In genomic region chr6:98796666-98797065, GRCm38 (mm10) we compare ENCODE assay signal across 26 mouse cellular contexts.
DNase-seq lines count a peak whose midpoint lies in the region; ATAC-seq and TF ChIP-seq lines count a peak whose summit lies in the region.
"Had no signal": no experiment of that assay in that cellular context is flagged by ENCODE, and none has a peak within 500 bp of the region (broad histone marks: within the 10 kb centered on the region; RNA-seq: fewer than 3 reads in every experiment).

No protein-coding gene starts in this region.

- no peaks in the 10 kb centered on the region for H3K36me3 ChIP-seq in lung, embryonic 14.5 days (ENCODE audit: insufficient read depth)
- H3K36me3 ChIP-seq in lung, postnatal 0 days (ENCODE audit: insufficient read depth, low read length), result no peaks in the 10 kb centered on the region
- H3K36me3 ChIP-seq in forebrain, embryonic 15.5 days, result no peaks in the 10 kb centered on the region
- H3K36me3 ChIP-seq: embryonic facial prominence, embryonic 10.5 days; embryonic facial prominence, embryonic 13.5 days; forebrain, embryonic 12.5 days; heart, embryonic 10.5 days; heart, embryonic 13.5 days had no signal

- TF ChIP-seq POLR2A in lung, adult 2 months (IDR thresholded peaks at IDR 0.05; ENCODE audit: borderline replicate concordance, extremely low read depth, low read depth, low read length), result no peak

- H3K4me3 ChIP-seq in lung, embryonic 14.5 days (ENCODE audit: low read depth, low read length), result no peak overlapping the region
- no peak overlapping the region for H3K4me3 ChIP-seq in lung, adult 2 months (replicated peaks; ENCODE audit: extremely low read depth, low read depth, low read length)
- no peak overlapping the region for H3K4me3 ChIP-seq in lung, postnatal 0 days (ENCODE audit: low read depth, low read length)
- H3K4me3 ChIP-seq in forebrain, embryonic 15.5 days, result no peak overlapping the region
- no peak overlapping the region for H3K4me3 ChIP-seq in gastrocnemius, adult 2 months
- H3K4me3 ChIP-seq: embryonic facial prominence, embryonic 10.5 days; embryonic facial prominence, embryonic 13.5 days; erythroblast, embryonic 14.5 days; forebrain, embryonic 12.5 days; heart, adult 2 months; heart, embryonic 10.5 days; heart, embryonic 13.5 days had no signal

- 16% methylated on average over 4 of the region's 4 CpGs for WGBS in lung, embryonic 14.5 days
- 22% methylated on average over 4 of the region's 4 CpGs for WGBS in lung, adult 2 months
- WGBS in lung, postnatal 0 days, result 14% methylated on average over 4 of the region's 4 CpGs
- 72% methylated on average over 4 of the region's 4 CpGs for WGBS in forebrain, embryonic 15.5 days

- TF ChIP-seq CTCF in lung, embryonic 14.5 days (IDR thresholded peaks at IDR 0.05; ENCODE audit: low read depth), result no peak
- no peak for TF ChIP-seq CTCF in lung, adult 2 months (IDR thresholded peaks at IDR 0.05; ENCODE audit: insufficient read depth, low read length)
- no peak for TF ChIP-seq CTCF in lung, postnatal 0 days (IDR thresholded peaks at IDR 0.05)
- TF ChIP-seq CTCF in gastrocnemius, adult 2 months (IDR thresholded peaks at IDR 0.05), result no peak

- peaks cover 6% of the 10 kb centered on the region; the same call in 1 of the 2 replicates for H3K4me1 ChIP-seq in lung, embryonic 14.5 days (ENCODE audit: insufficient read depth)
- H3K4me1 ChIP-seq in lung, adult 2 months (ENCODE audit: control insufficient read depth, insufficient read depth, low read length), result peaks cover 3% of the 10 kb centered on the region; the same call in 1 of the 2 replicates
- H3K4me1 ChIP-seq in lung, postnatal 0 days (ENCODE audit: insufficient read depth, low read depth, low read length), result no peaks in the 10 kb centered on the region
- H3K4me1 ChIP-seq in forebrain, embryonic 15.5 days, result peaks cover 3% of the 10 kb centered on the region; the same call in 1 of the 2 replicates
- H3K4me1 ChIP-seq: forebrain, embryonic 12.5 days had no signal

- ATAC-seq in lung, embryonic 14.5 days (ENCODE audit: insufficient read depth), result no peak
- peak; percentile 69 for ATAC-seq in lung, postnatal 0 days
- ATAC-seq in forebrain, embryonic 15.5 days (replicated peaks), result no peak
- ATAC-seq: forebrain, embryonic 16.5 days; hindbrain, postnatal 0 days; inflammation-experienced regulatory T-cells, adult 6 months had no signal

- intact Hi-C loops in gastrocnemius, adult 2 months (cut with DNase I), result no loop called here

- no peak for TF ChIP-seq EP300 in lung, postnatal 0 days (IDR thresholded peaks at IDR 0.05)

- H3K27ac ChIP-seq in lung, embryonic 14.5 days (ENCODE audit: low read depth), result no peak overlapping the region
- no peak overlapping the region for H3K27ac ChIP-seq in lung, postnatal 0 days (ENCODE audit: low read length)
- no peak overlapping the region for H3K27ac ChIP-seq in forebrain, embryonic 15.5 days (replicated peaks)
- no peak overlapping the region for H3K27ac ChIP-seq in gastrocnemius, adult 2 months
- H3K27ac ChIP-seq: embryonic facial prominence, embryonic 10.5 days; embryonic facial prominence, embryonic 13.5 days; forebrain, embryonic 12.5 days; heart, adult 2 months; hindbrain, embryonic 14.5 days; hindbrain, postnatal 0 days had no signal

- peak; percentile 42 for DNase-seq in lung, embryonic 14.5 days
- no peak for DNase-seq in lung, adult 2 months
- peak; percentile 56 for DNase-seq in lung, postnatal 0 days (ENCODE audit: low spot score)
- peak; percentile 30 for DNase-seq in lung, postnatal 25 days (ENCODE audit: low spot score)
- no peak for DNase-seq in gastrocnemius, adult 2 months
- no peak for DNase-seq in adrenal gland, postnatal 36 days
- DNase-seq: adrenal gland, postnatal 10 days; cerebellum, adult 11-12 months; cerebellum, adult 8-10 months; cerebellum, postnatal 10 days; cerebellum, postnatal 36 days; embryo, embryonic 11 days; gastrocnemius, postnatal 14 days; heart, adult 2 months; heart, postnatal 14 days had no signal

- no peaks in the 10 kb centered on the region for H3K27me3 ChIP-seq in lung, embryonic 14.5 days (ENCODE audit: insufficient read depth, low read length)
- H3K27me3 ChIP-seq in lung, postnatal 0 days (replicated peaks; ENCODE audit: insufficient read depth, low read length), result no peaks in the 10 kb centered on the region
- no peaks in the 10 kb centered on the region for H3K27me3 ChIP-seq in forebrain, embryonic 15.5 days
- H3K27me3 ChIP-seq: embryonic facial prominence, embryonic 13.5 days; heart, embryonic 13.5 days had no signal

- no peak overlapping the region for H3K9ac ChIP-seq in lung, embryonic 14.5 days
- no peak overlapping the region for H3K9ac ChIP-seq in lung, postnatal 0 days (replicated peaks; ENCODE audit: low read depth)
- no peak overlapping the region for H3K9ac ChIP-seq in forebrain, embryonic 15.5 days (replicated peaks)
- H3K9ac ChIP-seq: embryonic facial prominence, embryonic 13.5 days; forebrain, embryonic 12.5 days; heart, embryonic 13.5 days; hindbrain, embryonic 14.5 days had no signal

- no peaks in the 10 kb centered on the region for H3K9me3 ChIP-seq in lung, embryonic 14.5 days (ENCODE audit: low read depth, low read length)
- no peaks in the 10 kb centered on the region for H3K9me3 ChIP-seq in lung, postnatal 0 days (ENCODE audit: low read length)
- no peaks in the 10 kb centered on the region for H3K9me3 ChIP-seq in forebrain, embryonic 15.5 days
- H3K9me3 ChIP-seq: embryonic facial prominence, embryonic 10.5 days; embryonic facial prominence, embryonic 13.5 days; forebrain, embryonic 12.5 days; heart, embryonic 10.5 days; heart, embryonic 13.5 days had no signal

- no peak overlapping the region for H3K4me2 ChIP-seq in lung, embryonic 14.5 days
- no peak overlapping the region for H3K4me2 ChIP-seq in lung, postnatal 0 days (replicated peaks; ENCODE audit: low read depth, low read length)
- H3K4me2 ChIP-seq in forebrain, embryonic 15.5 days (replicated peaks), result no peak overlapping the region
- H3K4me2 ChIP-seq: embryonic facial prominence, embryonic 13.5 days; forebrain, embryonic 12.5 days; heart, embryonic 13.5 days; hindbrain, embryonic 14.5 days had no signal

Comparison
In these comparisons a context has a peak if more than half of its experiments do, and no peak if none do; other contexts are left out.
1. DNase-seq: peak in lung, embryonic 14.5 days (single experiment), lung, postnatal 0 days (single experiment) and lung, postnatal 25 days (single experiment); none in lung, adult 2 months (single experiment), gastrocnemius, adult 2 months (single experiment) and adrenal gland, postnatal 36 days (0 of 2).